Mouse (Mus musculus) olfactory bulb, adult 2 months (tissue): ENCODE measurements around the gene Pigu.

Source experiments
- CTCF ChIP-seq: fragments of 200-500 bp; IDR thresholded peaks from 2 replicates; pipeline ENCODE4 v1.5.1; 2012; ENCODE audit warnings: low read depth, mild to moderate bottlenecking, low read length, moderate library complexity; ENCODE audit not compliant: insufficient read depth
- POLR2A ChIP-seq: fragments of 200-500 bp; IDR thresholded peaks from 2 replicates; pipeline ENCODE4 v1.6.1; 2012; ENCODE audit warnings: mild to moderate bottlenecking, low read depth, low read length, moderate library complexity; ENCODE audit not compliant: insufficient read depth

GRCm38 (mm10) chr2:155401926-155402325 lies 44.7 kb upstream of the Pigu start:
- no peak for TF ChIP-seq CTCF
- TF ChIP-seq POLR2A, result no peak
